Mouse (Mus musculus) neural tube, embryonic 13.5 days (tissue): Measurements from ENCODE around the gene Dad1. TPM values are rescaled to one million over a fixed set of nuclear protein-coding genes. Genes with fewer than 3 reads are reported as not detected.

Experiments
- ATAC-seq: fragments of 200-750 bp; cut with Nextera tagmentation; 2 replicates; pipeline ENCODE4 v1.8.0; 2017; ENCODE audit warnings: low read depth, mild to moderate bottlenecking, moderate TSS enrichment, moderate library complexity
- H3K27ac ChIP-seq: fragments of 300-500 bp; sonication (generic); replicated peaks from 2 replicates; pipeline ENCODE4 v1.5.1; 2015; ENCODE audit warnings: moderate library complexity, mild to moderate bottlenecking, inconsistent platforms
- H3K27me3 ChIP-seq: fragments of 300-500 bp; sonication (generic); 2 replicates; pipeline ENCODE4 v1.6.1; 2015; ENCODE audit warnings: mild to moderate bottlenecking, inconsistent platforms
- H3K36me3 ChIP-seq: fragments of 300-500 bp; sonication (generic); 2 replicates; pipeline ENCODE4 v1.6.1; 2015; ENCODE audit warnings: mild to moderate bottlenecking, inconsistent platforms
- H3K4me1 ChIP-seq: fragments of 300-500 bp; sonication (generic); replicated peaks from 2 replicates; pipeline ENCODE4 v1.6.1; 2015; ENCODE audit warnings: inconsistent platforms
- H3K4me2 ChIP-seq: fragments of 300-500 bp; sonication (generic); 2 replicates; pipeline ENCODE4 v1.6.1; 2015; ENCODE audit warnings: inconsistent platforms, mild to moderate bottlenecking, moderate library complexity
- H3K4me3 ChIP-seq: fragments of 300-500 bp; sonication (generic); 2 replicates; pipeline ENCODE4 v1.5.1; 2015; ENCODE audit warnings: mild to moderate bottlenecking, inconsistent platforms
- H3K9ac ChIP-seq: fragments of 300-500 bp; sonication (generic); 2 replicates; pipeline ENCODE4 v1.6.1; 2015; ENCODE audit warnings: moderate library complexity, mild to moderate bottlenecking, inconsistent platforms
- H3K9me3 ChIP-seq: fragments of 300-500 bp; sonication (generic); 2 replicates; pipeline ENCODE4 v1.6.1; 2016; ENCODE audit warnings: inconsistent platforms
- WGBS: fragments of 180-500 bp; shearing (Covaris S2); methylation state at CpG from one replicate; pipeline ENCODE4 v1.1.7; 2015; 5-methylcytosine and 5-hydroxymethylcytosine counted together
- polyA plus RNA-seq: library from polyadenylated mRNA; unstranded; fragments of >200 nt; fragmentation: Nextera tagmentation; extraction: Ambion mirVana; gene quantifications from 2 replicates; pipeline ENCODE4 v1.2.1, GENCODE M21; 2015

Dad1 gene
- polyA plus RNA-seq, 1 experiment from 2014 or later, result 437 TPM

DNA sequence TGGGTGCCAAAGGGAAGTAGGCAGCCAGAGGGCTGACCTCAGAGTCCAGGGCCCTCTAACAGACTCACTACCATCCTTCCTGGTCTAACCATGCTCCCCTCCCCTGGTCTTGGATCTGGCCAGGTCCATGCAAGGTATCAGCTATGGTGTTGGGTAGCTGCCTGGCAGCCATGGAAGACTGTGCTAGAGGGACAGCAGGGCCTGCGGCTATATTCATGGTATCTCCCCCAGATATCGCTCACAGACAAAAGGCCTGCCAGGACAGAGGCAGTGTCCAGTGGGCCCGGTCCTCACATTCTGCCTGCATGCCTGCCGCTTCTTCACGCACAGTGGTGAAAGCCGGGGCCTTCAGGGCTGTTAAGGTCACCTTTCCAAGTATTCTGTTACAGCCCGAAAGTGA, 10.3 kb upstream of the Dad1 start:
- 94% methylated on average over 7 of the region's 7 CpGs for WGBS

GRCm38 (mm10) chr14:54263099-54263498, 9.2 kb upstream of the Dad1 start:
- no peak overlapping the region for H3K4me3 ChIP-seq
- peaks cover 5% of the 10 kb centered on the region for H3K27me3 ChIP-seq
- no peak overlapping the region for H3K9ac ChIP-seq
- H3K27ac ChIP-seq, result no peak overlapping the region
- peaks cover 18% of the 10 kb centered on the region for H3K4me1 ChIP-seq
- peaks cover 35% of the 10 kb centered on the region for H3K36me3 ChIP-seq
- H3K9me3 ChIP-seq, result no peaks in the 10 kb centered on the region
- ATAC-seq, result no peak
- 94% methylated on average over 6 of the region's 6 CpGs for WGBS
- H3K4me2 ChIP-seq, result no peak overlapping the region

More for the DNA sequence above, 10.3 kb upstream of the Dad1 start:
- no peak for ATAC-seq
- H3K27me3 ChIP-seq, result peaks cover 5% of the 10 kb centered on the region
- H3K9me3 ChIP-seq, result no peaks in the 10 kb centered on the region
- H3K27ac ChIP-seq, result no peak overlapping the region
- no peak overlapping the region for H3K9ac ChIP-seq
- no peak overlapping the region for H3K4me2 ChIP-seq
- peaks cover 13% of the 10 kb centered on the region for H3K4me1 ChIP-seq
- no peak overlapping the region for H3K4me3 ChIP-seq
- peaks cover 41% of the 10 kb centered on the region for H3K36me3 ChIP-seq

- peaks cover 30% of the 10 kb centered on the region for H3K36me3 ChIP-seq
- no peak overlapping the region for H3K9ac ChIP-seq
- no peaks in the 10 kb centered on the region for H3K9me3 ChIP-seq
- H3K27ac ChIP-seq, result no peak overlapping the region
- peaks cover 18% of the 10 kb centered on the region for H3K4me1 ChIP-seq
- no peak overlapping the region for H3K4me2 ChIP-seq
- ATAC-seq, result no peak
- H3K4me3 ChIP-seq, result no peak overlapping the region
- peaks cover 5% of the 10 kb centered on the region for H3K27me3 ChIP-seq
- 91% methylated on average over 8 of the region's 8 CpGs for WGBS
These were observed 8.7 kb upstream of the Dad1 start for GRCm38 (mm10) chr14:54262622-54263021.

DNA sequence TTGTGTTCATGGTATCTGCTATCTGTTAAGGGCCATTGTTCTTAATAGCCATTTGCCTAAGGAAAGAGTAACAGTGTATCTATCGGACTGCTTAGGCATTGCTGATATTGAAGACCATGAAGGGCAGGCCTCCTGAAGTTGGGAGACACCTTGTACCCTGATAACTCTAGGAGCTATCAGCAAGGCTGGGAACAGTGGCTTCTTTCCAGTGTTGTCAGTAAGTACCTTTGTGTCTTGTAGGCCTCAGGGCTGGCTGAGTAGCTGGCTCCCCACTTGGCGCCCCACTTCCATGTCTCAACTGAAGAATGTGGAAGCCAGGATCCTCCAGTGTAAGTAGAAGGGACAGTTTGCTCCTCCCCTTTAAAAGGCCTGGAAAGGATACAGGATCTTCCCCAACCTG, 7.5 kb upstream of the Dad1 start:
- WGBS, result 86% methylated on average over 2 of the region's 2 CpGs
- Histone ChIP-seq H3K9me3 (no peaks in the 10 kb centered on the region), H3K4me1 (peaks cover 18% of the 10 kb centered on the region), H3K9ac (no peak overlapping the region), H3K4me3 (no peak overlapping the region), H3K36me3 (peaks cover 20% of the 10 kb centered on the region), H3K27me3 (peaks cover 5% of the 10 kb centered on the region), H3K27ac (no peak overlapping the region), H3K4me2 (no peak overlapping the region)
- ATAC-seq, result no peak

- H3K9ac ChIP-seq, result peak overlapping the region; percentile 70; the same call in 1 of the 2 replicates
- peaks cover 18% of the 10 kb centered on the region for H3K4me1 ChIP-seq
- no peak for ATAC-seq
- WGBS, result 76% methylated on average over 2 of the region's 2 CpGs
- peak overlapping the region; percentile 66 for H3K4me2 ChIP-seq
- H3K36me3 ChIP-seq, result peaks cover 18% of the 10 kb centered on the region
- peaks cover 5% of the 10 kb centered on the region for H3K27me3 ChIP-seq
- H3K4me3 ChIP-seq, result peak overlapping the region; percentile 49
- no peak overlapping the region for H3K27ac ChIP-seq
- H3K9me3 ChIP-seq, result no peaks in the 10 kb centered on the region
These were observed 6.3 kb upstream of the Dad1 start for GRCm38 (mm10) chr14:54260196-54260595.

DNA sequence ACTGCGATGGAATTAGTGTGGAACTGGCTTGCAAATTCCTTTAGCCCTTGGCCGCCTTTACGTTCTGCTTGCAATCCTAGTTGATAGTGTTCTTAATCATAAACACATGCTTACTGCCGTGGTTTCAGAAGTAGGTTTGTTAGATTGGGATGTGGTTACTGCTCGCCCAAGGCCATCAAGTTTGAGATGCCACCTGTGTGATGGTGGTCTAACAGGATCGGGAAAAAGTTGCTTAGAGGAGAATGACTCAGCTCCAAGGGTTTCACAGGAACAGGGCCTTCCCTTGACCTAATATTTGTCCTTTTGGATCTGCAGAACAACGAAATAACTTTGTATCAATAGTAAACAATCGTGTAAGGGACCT, 5.8 kb upstream of the Dad1 start:
- Histone ChIP-seq H3K4me3 (peak overlapping the region; percentile 49), H3K36me3 (peaks cover 13% of the 10 kb centered on the region), H3K27me3 (peaks cover 5% of the 10 kb centered on the region), H3K4me2 (peak overlapping the region; percentile 66), H3K4me1 (peaks cover 22% of the 10 kb centered on the region), H3K27ac (peak overlapping the region; percentile 35; the same call in 1 of the 2 replicates), H3K9me3 (no peaks in the 10 kb centered on the region), H3K9ac (peak overlapping the region; percentile 70)
- no peak for ATAC-seq
- 27% methylated on average over 8 of the region's 8 CpGs for WGBS

GRCm38 (mm10) chr14:54259003-54259721, 5.3 kb upstream of the Dad1 start:
- H3K9ac ChIP-seq, result peak overlapping the region; percentile 70
- peaks cover 12% of the 10 kb centered on the region for H3K36me3 ChIP-seq
- H3K4me2 ChIP-seq, result peak overlapping the region; percentile 66
- peak overlapping the region; percentile 49 for H3K4me3 ChIP-seq
- H3K27ac ChIP-seq, result peak overlapping the region; percentile 35
- peaks cover 5% of the 10 kb centered on the region for H3K27me3 ChIP-seq
- no peaks in the 10 kb centered on the region for H3K9me3 ChIP-seq
- peak; percentile 87 for ATAC-seq
- WGBS, result 1% methylated on average over 35 of the region's 35 CpGs
- peaks cover 28% of the 10 kb centered on the region for H3K4me1 ChIP-seq

- no peak overlapping the region for H3K4me2 ChIP-seq
- no peaks in the 10 kb centered on the region for H3K9me3 ChIP-seq
- H3K9ac ChIP-seq, result no peak overlapping the region
- WGBS, result 67% methylated on average over 7 of the region's 7 CpGs
- H3K27me3 ChIP-seq, result peaks cover 5% of the 10 kb centered on the region
- H3K27ac ChIP-seq, result no peak overlapping the region
- no peak for ATAC-seq
- peaks cover 30% of the 10 kb centered on the region for H3K4me1 ChIP-seq
- peaks cover 8% of the 10 kb centered on the region for H3K36me3 ChIP-seq
- no peak overlapping the region for H3K4me3 ChIP-seq
These were observed 4.3 kb upstream of the Dad1 start for GRCm38 (mm10) chr14:54258131-54258670.

- H3K36me3 ChIP-seq, result no peaks in the 10 kb centered on the region
- no peak for ATAC-seq
- H3K4me2 ChIP-seq, result peak overlapping the region; percentile 65
- H3K9ac ChIP-seq, result peak overlapping the region; percentile 73
- H3K4me3 ChIP-seq, result peak overlapping the region; percentile 77
- peaks cover 54% of the 10 kb centered on the region for H3K4me1 ChIP-seq
- WGBS, result 71% methylated on average over 12 of the region's 12 CpGs
- H3K27me3 ChIP-seq, result no peaks in the 10 kb centered on the region
- H3K9me3 ChIP-seq, result no peaks in the 10 kb centered on the region
- no peak overlapping the region for H3K27ac ChIP-seq
These were observed 832 bp upstream of the Dad1 start for GRCm38 (mm10) chr14:54254670-54255202.

DNA sequence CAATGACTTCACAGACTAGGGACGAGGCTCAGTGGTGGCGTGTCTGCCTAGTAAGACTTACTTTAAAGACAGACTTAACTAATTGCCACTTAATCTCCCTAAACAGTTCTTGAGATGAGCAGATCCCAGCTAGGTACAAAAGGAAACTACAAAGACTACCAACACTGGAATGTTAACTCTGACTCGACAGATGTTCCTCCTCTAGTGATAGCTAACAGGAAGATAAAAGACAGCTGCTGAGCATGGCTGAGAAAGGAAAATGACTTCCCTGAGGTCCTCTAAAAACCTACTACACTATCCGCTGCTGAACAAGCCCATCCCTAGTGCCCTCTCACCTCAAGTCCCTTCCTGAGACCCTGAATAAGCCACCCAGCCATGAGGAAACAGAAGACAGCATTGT, 3.8 kb downstream of the Dad1 start:
- 34% methylated on average over 4 of the region's 4 CpGs for WGBS
- Histone ChIP-seq H3K4me1 (peaks cover 59% of the 10 kb centered on the region), H3K4me3 (no peak overlapping the region)

GRCm38 (mm10) chr14:54249326-54249725, 4.6 kb downstream of the Dad1 start:
- peaks cover 19% of the 10 kb centered on the region for H3K36me3 ChIP-seq
- H3K4me2 ChIP-seq, result no peak overlapping the region
- no peaks in the 10 kb centered on the region for H3K9me3 ChIP-seq
- H3K4me1 ChIP-seq, result peaks cover 52% of the 10 kb centered on the region
- H3K9ac ChIP-seq, result no peak overlapping the region
- ATAC-seq, result no peak
- WGBS, result 49% methylated on average over 9 of the region's 9 CpGs
- no peaks in the 10 kb centered on the region for H3K27me3 ChIP-seq
- no peak overlapping the region for H3K4me3 ChIP-seq
- no peak overlapping the region for H3K27ac ChIP-seq

More for the DNA sequence above, 3.8 kb downstream of the Dad1 start:
- Histone ChIP-seq H3K9me3 (no peaks in the 10 kb centered on the region), H3K27me3 (no peaks in the 10 kb centered on the region), H3K36me3 (peaks cover 19% of the 10 kb centered on the region), H3K27ac (no peak overlapping the region), H3K4me2 (peak overlapping the region; percentile 22; the same call in 1 of the 2 replicates), H3K9ac (peak overlapping the region; percentile 52)
- no peak for ATAC-seq

DNA sequence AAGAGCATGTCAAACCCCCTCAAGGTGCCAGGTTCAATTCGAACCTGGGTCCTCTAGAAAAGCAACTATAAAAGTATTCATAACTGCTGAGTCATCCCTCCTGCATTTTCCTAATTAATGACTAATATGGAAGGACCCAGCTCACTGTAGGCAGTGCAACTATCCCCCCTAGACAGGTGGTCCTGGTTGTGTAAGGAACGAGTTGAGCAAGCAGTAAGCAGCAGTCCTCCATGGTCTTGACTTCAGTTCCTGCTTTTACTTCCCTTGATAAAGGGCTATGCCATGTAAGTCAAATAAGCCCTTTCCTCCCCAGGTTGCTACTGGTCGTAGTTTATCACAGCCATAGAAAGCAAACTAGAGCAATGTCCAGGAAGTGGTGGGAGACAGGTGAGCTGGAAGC, 7.7 kb downstream of the Dad1 start:
- no peak for ATAC-seq
- Histone ChIP-seq H3K36me3 (peaks cover 34% of the 10 kb centered on the region), H3K27me3 (no peaks in the 10 kb centered on the region), H3K9ac (no peak overlapping the region), H3K4me3 (no peak overlapping the region), H3K4me1 (peaks cover 43% of the 10 kb centered on the region), H3K9me3 (no peaks in the 10 kb centered on the region; the same call in 1 of the 2 replicates), H3K27ac (no peak overlapping the region), H3K4me2 (no peak overlapping the region)
- WGBS, result 90% methylated on average over 3 of the region's 3 CpGs
